Mouse (Mus musculus) ovary, postnatal 10 days (tissue): ENCODE results near the gene Atp6v0a4.

Experiments used
- DNase-seq: peaks from one replicate; pipeline ENCODE4 v3.0.0; 2022; ENCODE audit warnings: low spot score

Atp6v0a4 gene

DNA sequence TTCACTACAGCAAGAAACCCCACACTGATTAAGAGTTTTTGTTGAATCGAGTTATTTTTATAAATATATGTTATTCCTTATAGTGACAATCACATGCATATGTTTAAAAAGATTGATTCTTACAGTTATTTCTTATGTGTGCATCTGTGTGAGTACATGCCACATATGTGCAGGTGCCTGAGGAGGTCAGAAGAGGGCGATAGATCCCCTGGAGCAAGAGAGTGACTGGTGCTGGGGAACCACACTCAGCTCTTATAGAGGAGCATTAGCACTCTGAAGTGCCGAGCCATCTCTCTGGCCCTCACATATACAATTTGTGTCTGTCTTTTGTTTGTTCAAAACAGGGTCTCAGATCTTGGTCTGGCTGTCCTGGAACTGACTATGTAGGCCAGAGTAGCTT lies 50.8 kb downstream of the Atp6v0a4 start:
- DNase-seq = no peak

DNA sequence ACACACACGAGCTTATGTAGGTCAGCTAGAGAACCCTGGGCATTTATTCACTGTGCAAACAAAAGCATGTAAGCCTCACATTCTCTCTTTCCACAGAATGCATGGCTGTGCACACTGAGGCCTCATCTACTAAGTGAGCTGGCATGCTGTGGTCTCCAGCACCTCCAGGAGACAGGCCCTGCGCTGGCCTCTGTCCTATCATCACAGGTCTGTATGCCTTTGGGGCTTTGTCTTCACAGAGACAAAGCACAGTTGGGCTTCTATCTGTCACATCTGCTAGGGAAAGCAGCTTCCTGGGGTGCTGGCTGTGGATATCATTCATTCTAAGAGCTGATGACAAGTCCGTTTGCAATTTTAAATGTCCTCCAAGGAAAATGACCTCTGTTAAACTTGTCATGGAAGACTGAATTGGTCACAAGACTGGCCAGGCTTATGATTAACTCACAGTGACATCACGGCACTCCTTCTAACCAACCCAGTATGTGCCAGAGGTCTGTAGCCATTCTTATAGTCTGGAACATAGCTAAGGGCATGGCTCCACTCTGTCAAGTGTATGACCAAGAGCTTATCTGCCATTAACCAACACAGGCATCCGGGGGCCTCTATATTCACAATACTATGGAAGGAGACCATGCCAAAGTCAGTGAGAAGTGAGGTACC lies 52.1 kb downstream of the Atp6v0a4 start:
- DNase-seq = no peak

GRCm38 (mm10) chr6:38071256-38071655 lies 53.1 kb downstream of the Atp6v0a4 start:
- DNase-seq = no peak

DNA sequence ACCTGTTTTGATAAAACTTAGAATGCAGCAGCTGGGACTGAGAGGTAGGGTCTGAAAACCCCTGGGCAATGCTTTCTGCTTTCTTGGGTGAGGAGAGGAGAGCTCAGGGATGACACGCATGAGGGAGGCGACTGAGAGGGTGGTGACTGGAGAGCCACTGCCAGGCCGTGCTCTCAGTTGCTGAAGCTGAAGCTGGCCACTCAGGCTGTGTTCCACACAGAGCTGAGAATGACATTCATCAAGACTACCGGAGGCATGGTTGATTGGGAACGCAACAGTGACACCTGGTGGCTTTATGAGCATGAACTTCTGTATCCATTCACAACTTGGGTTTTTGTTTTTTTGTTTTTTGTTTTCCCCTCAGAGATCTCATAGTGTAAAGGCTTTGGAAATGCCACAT lies 58.2 kb downstream of the Atp6v0a4 start:
- peak; percentile 13 for DNase-seq

- DNase-seq = no peak
Measured at GRCm38 (mm10) chr6:38065501-38066122, 58.8 kb downstream of the Atp6v0a4 start.

- no peak for DNase-seq
Measured at GRCm38 (mm10) chr6:38065122-38065500, 59.3 kb downstream of the Atp6v0a4 start.

DNA sequence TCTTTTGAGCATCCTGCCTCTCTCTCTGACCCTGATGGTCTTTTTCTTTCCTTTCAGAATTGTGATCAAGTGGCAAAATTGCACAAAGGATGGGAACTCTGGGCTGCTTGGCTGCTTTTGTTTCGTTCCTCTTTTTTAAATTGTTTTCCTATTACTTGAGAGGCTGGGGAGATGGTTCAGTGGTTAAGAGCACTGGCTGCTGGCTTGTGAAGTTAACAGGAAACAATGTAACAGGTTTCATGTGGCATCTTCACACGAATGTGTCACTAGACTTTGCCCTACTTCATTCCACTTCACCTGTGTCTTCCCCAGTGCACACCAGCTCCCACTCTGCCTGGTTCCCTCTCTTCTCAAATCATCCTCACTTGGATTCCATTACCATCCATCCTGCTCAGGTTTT lies 59.8 kb downstream of the Atp6v0a4 start:
- DNase-seq = no peak

GRCm38 (mm10) chr6:38058805-38059204 lies 65.6 kb downstream of the Atp6v0a4 start:
- no peak for DNase-seq

- DNase-seq = no peak
Measured at GRCm38 (mm10) chr6:38055471-38056330, 68.7 kb downstream of the Atp6v0a4 start.

DNA sequence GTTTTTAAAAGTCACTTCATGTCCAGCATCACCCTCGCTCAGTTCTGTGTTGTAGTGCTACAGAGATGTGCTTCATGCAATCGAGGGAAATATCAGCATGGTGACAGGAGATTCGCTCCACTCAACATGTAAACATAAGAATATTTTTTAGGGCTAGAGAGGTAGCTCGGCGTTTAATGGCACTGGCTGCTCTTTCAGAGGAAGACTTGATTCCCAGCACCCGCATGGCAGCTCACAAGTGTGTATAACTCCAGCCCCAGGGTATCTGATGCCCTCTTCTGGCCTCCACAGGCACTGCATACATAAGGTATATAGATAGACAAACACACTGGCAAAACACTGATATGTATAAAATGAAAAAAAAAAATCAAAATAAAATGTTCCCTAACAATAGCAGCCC lies 74.8 kb downstream of the Atp6v0a4 start:
- no peak for DNase-seq

GRCm38 (mm10) chr6:38048800-38049561 lies 75.4 kb downstream of the Atp6v0a4 start:
- no peak for DNase-seq

DNA sequence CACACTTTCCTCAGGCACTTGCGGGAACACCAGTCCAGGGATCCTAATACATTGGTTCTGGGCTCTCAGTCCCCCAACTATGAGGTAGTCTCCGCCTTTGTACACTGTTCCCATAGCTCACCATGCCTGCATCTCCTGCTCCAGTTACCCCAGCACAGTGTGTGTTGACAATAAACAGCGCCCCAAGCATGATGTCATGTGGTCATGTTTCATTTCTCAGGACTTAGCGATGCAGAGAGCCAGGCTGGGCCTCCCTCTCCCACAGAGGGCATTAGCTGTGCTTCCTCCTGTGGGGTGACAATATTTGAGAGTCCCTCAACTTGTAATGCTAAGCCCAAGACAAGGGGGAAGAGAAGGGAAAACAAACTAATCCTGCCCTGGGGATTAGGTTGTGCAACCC lies 76.4 kb downstream of the Atp6v0a4 start:
- no peak for DNase-seq

DNA sequence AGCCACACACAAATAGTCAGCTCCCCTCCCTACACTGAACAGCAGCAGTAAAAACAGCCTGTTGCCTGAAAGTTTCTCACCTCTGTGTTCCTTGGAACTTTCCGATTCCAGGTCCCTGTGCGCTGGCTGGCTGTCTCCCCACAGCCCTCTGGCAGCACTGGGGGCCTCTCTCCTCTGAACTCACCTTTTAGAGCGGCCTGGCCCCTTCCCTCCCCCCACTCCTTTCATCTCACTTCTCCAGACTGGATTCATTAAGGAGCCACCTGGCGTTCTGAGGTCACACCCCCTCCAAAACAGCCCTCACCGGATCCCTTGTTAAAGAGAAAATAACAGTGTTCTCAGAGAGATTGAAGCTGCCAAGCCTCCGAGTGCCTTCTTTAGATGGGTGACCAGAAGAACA lies 77.5 kb downstream of the Atp6v0a4 start, which contains the start of gene Svopl:
TSS of gene Svopl (minus strand) at position 159 of the 400 bp plus-strand sequence.
- no peak for DNase-seq

GRCm38 (mm10) chr6:38032801-38033566 lies 91.4 kb downstream of the Atp6v0a4 start:
- DNase-seq = no peak

DNA sequence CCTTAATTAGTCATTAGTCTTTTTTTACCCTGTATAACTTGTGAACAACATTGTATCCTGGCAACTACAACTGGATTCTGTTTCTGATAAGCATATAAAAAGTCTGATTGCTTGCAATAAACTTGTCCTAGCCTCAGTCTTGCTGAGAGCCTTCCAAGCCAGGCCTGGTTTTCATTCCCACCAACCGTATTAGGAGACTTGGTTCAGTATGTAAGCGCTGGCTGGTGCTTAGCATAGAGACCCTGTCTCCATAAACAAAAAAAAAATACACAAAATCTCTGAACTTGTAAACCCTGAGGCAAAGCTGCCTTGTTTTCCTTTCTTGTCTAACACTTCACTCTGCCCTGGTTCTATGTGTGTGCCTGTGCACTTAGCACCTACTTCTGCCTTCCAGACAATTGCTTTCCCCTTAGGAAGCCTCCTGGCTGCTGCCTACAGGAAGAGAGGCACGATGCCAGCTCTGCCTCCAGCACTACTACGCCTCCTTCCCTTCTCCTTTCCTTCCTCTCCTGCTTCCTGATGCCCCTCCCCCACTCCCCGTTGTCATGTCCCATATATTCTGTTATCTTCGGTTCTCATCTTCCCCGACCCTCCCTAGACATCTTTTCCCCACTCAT lies 92.4 kb downstream of the Atp6v0a4 start:
- DNase-seq = no peak

GRCm38 (mm10) chr6:38028205-38028604 lies 96.2 kb downstream of the Atp6v0a4 start:
- DNase-seq = no peak

DNA sequence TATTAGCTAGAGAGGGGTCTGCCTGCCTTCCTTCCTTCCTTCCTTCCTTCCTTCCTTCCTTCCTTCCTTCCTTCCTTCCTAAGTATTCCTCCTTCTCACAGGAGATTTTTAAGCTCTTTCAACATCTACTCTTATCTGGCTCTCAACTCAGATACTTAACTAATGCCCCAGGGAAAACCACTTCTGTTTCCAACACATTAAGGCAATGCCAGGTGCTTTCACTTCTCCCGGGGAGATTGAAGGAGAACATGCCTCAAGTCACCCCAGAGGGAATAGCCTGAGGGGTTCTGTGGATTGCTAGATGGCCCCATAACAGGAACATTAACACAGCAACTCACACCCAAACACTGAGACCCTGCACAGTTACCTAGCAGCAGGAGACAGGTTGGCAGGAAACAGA lies 96.6 kb downstream of the Atp6v0a4 start:
- DNase-seq = no peak

DNA sequence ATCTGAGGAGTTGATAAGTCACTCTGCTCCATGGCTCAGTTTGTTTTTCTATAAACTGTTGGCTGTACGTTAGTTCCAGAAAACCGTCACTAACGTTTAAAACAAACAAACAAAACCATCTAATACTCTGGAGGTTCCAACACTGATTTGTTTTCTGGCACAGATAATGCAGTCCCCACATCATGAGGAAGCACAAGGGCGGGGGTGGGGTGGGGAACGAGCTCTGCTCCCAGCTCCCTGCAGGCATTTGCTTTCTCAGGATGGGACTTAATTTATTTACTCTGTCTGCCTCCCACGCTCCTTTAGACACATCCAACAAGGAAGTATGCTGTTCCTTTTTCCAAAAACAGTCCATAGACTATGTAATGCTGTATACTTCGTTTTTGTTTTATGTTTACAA lies 101.1 kb downstream of the Atp6v0a4 start:
- no peak for DNase-seq

- no peak for DNase-seq
Measured at GRCm38 (mm10) chr6:38021406-38021805, 103.0 kb downstream of the Atp6v0a4 start.

DNA sequence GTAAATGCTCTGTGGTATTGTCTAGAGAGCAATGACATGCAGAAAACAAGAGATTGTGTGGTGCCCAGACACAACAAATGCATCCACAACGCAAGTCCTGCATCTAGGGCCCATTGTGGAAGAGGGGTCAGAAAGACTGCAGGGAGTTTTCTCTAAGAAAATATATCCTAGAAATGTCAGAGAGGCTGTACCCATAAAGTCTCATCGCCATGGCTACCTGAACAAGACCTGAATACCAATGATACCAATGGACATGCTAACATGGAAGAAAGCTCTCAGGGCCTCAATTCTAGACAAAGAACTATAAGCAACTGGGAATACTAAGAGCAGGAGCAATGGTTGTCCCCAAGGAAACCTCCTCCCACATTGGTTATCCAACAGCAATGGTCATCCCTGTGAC lies 111.6 kb downstream of the Atp6v0a4 start:
- DNase-seq = no peak

GRCm38 (mm10) chr6:38007459-38007858 lies 116.9 kb downstream of the Atp6v0a4 start:
- DNase-seq = no peak
